Mouse (Mus musculus): ENCODE measurements around the gene Tepp. TPM values are rescaled to one million over a fixed set of nuclear protein-coding genes. Genes with fewer than 3 reads are reported as not detected.
A peak's percentile ranks its signal among the peaks of the same experiment; 100 is the strongest.

Gene Tepp
- polyA plus RNA-seq, 1 experiment: not detected

GRCm38 (mm10) chr8:95320224-95321139 is 10.1 kb downstream of the Tepp start:
- Histone ChIP-seq H3K4me1 (ENCODE audit: control insufficient read depth, insufficient read depth, insufficient read length, low read length) (no peaks in the 10 kb centered on the region), H3K27ac (replicated peaks; ENCODE audit: low read depth, low read length) (no peak overlapping the region), H3K4me3 (ENCODE audit: insufficient read depth, low read depth, low read length) (peak overlapping the region; percentile 35)

DNA sequence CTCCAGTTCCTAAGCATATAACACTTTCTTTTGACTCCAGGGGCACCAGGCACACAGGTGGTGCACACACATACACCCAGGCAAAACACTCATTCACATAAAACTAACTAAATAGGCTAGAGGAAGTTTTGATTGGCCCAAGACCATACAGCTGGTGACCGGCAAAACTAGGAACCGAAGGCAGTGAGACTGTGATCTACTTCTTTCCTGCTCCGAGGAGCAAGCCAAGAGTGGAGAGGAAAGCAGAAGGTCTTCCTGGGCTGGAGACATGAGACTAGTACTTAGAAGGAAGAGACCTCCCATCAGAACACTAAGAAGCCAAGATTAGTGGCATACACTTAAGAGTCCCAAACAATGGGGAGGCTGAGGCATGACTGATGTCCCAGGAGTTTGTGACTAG is 12.8 kb downstream of the Tepp start:
- Histone ChIP-seq H3K4me1 (ENCODE audit: control insufficient read depth, insufficient read depth, insufficient read length, low read length) (peaks cover 8% of the 10 kb centered on the region; the same call in 1 of the 2 replicates), H3K27ac (replicated peaks; ENCODE audit: low read depth, low read length) (no peak overlapping the region), H3K4me3 (ENCODE audit: insufficient read depth, low read depth, low read length) (no peak overlapping the region)

DNA sequence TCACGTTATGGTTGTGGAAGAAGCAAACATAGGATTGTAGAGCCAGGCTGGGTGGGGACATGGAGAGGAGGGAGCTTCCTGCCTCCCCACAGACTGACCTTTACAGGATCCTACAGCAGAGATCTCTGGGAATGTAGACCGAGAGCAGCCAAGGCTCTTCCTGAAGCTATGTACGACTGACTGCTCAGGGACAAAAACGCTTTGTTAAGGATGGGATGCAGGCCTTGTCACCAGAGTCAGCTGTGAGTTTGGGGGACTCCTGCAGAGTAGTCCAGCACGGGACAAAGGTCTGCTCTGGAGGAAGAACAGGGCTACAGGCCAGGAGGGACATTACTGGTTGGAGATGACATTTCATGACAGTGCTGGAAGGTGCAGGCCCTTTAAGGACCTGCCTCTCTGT is 14.3 kb downstream of the Tepp start:
- no peak overlapping the region for H3K4me3 ChIP-seq (ENCODE audit: insufficient read depth, low read depth, low read length)
- H3K27ac ChIP-seq (replicated peaks; ENCODE audit: low read depth, low read length): no peak overlapping the region
- H3K4me1 ChIP-seq (ENCODE audit: control insufficient read depth, insufficient read depth, insufficient read length, low read length): peaks cover 8% of the 10 kb centered on the region; the same call in 1 of the 2 replicates

- Histone ChIP-seq H3K4me3 (ENCODE audit: insufficient read depth, low read depth, low read length) (no peak overlapping the region), H3K27ac (replicated peaks; ENCODE audit: low read depth, low read length) (no peak overlapping the region), H3K4me1 (ENCODE audit: control insufficient read depth, insufficient read depth, insufficient read length, low read length) (peaks cover 8% of the 10 kb centered on the region)
Measured at GRCm38 (mm10) chr8:95326822-95327221, 16.5 kb downstream of the Tepp start.

DNA sequence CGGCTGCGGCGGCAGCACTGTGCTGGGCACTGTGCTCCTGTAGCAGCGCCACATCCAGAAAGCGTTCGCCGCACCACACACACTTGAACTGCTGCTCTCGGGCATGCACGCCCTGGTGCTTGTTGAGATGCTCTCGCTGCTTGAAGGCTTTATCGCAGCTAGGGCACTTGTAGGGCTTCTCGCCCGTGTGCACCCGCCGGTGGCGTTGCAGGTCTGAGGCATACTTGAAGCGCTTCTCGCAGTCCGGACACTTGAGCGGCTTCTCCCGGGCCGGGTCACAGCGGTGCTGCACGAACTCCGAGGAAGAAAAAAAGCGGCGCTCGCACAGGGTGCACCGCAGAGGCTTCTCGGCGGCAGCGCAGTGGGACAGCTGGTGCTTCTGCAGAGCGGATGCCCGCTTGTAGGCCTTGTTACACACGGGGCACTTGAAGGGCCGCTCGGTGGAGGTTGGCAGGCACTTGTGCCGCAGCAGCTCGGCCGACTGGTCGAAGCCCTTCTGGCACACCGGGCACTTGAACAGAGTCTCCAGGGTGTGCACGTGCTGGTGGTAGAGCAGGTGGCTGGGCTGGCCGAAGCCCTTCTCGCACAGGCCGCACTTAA is 17.6 kb downstream of the Tepp start:
- H3K4me1 ChIP-seq (ENCODE audit: control insufficient read depth, insufficient read depth, insufficient read length, low read length): peaks cover 8% of the 10 kb centered on the region
- no peak overlapping the region for H3K4me3 ChIP-seq (ENCODE audit: insufficient read depth, low read depth, low read length)
- H3K27ac ChIP-seq (replicated peaks; ENCODE audit: low read depth, low read length): no peak overlapping the region

DNA sequence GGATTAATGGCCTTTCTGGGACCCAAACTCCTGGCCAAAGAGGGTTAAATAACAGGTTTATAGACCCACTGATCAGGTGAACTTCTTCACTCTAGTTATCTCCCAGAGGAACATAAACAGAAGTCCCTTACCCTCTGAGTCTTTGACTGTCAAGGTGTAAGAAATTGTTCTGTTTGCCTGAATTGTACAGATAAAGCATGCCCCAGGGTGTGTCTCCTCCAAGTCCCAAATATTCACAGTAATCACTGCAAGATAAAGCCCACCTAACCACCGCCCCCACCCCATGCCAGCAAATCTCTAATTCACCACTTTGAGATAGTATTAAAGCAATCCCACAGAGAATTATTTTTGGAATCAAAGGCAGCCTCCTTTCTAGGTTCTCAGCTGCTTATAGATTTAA is 20.0 kb downstream of the Tepp start:
- Histone ChIP-seq H3K4me1 (ENCODE audit: control insufficient read depth, insufficient read depth, insufficient read length, low read length) (peaks cover 8% of the 10 kb centered on the region), H3K27ac (replicated peaks; ENCODE audit: low read depth, low read length) (no peak overlapping the region), H3K4me3 (ENCODE audit: insufficient read depth, low read depth, low read length) (peak overlapping the region; percentile 100; the same call in 1 of the 2 replicates)

GRCm38 (mm10) chr8:95331156-95331719 is 20.9 kb downstream of the Tepp start:
- peaks cover 4% of the 10 kb centered on the region for H3K4me1 ChIP-seq (ENCODE audit: control insufficient read depth, insufficient read depth, insufficient read length, low read length)
- peak overlapping the region; percentile 82 for H3K27ac ChIP-seq (replicated peaks; ENCODE audit: low read depth, low read length)
- peak overlapping the region; percentile 100 for H3K4me3 ChIP-seq (ENCODE audit: insufficient read depth, low read depth, low read length)

- Histone ChIP-seq H3K27ac (replicated peaks; ENCODE audit: low read depth, low read length) (peak within 1 kb of the TSS; percentile 86), H3K4me3 (ENCODE audit: insufficient read depth, low read depth, low read length) (peak within 1 kb of the TSS; percentile 100), H3K4me1 (ENCODE audit: control insufficient read depth, insufficient read depth, insufficient read length, low read length) (no peaks in the 10 kb centered on the region; the same call in 1 of the 2 replicates)
Measured at GRCm38 (mm10) chr8:95331720-95332436, 21.5 kb downstream of the Tepp start, which contains the start of the genes Zfp319 and Usb1. Gene Zfp319 (minus strand): TSS chr8:95331950. Gene Usb1 (plus strand): TSS chr8:95332284.

GRCm38 (mm10) chr8:95332437-95333199 is 22.3 kb downstream of the Tepp start:
- peak overlapping the region; percentile 65 for H3K27ac ChIP-seq (replicated peaks; ENCODE audit: low read depth, low read length)
- H3K4me3 ChIP-seq (ENCODE audit: insufficient read depth, low read depth, low read length): peak overlapping the region; percentile 100
- no peaks in the 10 kb centered on the region; the same call in 1 of the 2 replicates for H3K4me1 ChIP-seq (ENCODE audit: control insufficient read depth, insufficient read depth, insufficient read length, low read length)

DNA sequence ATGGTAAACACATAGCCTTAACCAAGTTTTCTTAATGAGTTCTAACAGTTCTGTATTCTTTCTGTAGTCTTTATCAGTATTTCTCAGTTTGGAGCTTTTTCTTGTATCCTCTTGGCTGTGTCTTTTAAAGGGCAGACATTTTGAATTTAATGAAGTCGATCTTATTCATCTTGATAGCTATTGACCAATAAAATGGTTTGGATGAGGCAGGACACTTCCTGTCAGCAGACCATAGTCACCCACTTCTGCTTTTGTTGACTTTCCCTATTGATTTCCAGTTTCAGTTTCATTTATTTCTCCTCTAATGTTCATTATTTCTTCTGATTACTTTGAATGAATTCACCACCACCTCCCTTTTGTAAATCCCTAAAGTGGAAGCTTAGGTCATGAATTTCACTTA is 25.3 kb downstream of the Tepp start:
- no peak overlapping the region for H3K4me3 ChIP-seq (ENCODE audit: insufficient read depth, low read depth, low read length)
- no peak overlapping the region for H3K27ac ChIP-seq (replicated peaks; ENCODE audit: low read depth, low read length)
- H3K4me1 ChIP-seq (ENCODE audit: control insufficient read depth, insufficient read depth, insufficient read length, low read length): no peaks in the 10 kb centered on the region

DNA sequence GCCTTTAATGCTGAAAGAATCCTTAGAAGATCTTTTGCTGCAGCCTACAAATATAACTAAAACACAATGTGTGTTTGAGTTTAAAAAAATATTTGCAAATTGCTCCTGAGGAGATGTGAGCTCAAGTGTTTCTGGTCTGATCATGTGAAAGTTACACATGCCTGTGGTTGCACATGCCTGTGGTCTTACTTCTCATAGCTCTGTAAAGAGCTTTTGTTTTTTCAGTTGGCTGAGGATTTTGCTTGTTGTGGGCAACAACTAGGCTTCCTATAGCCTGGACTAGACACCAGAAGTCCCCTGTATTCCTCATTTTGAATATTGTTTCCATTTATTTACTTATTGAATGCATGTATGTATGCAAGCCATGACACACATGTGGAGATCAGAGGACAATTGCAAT is 26.0 kb downstream of the Tepp start:
- Histone ChIP-seq H3K27ac (replicated peaks; ENCODE audit: low read depth, low read length) (no peak overlapping the region), H3K4me3 (ENCODE audit: insufficient read depth, low read depth, low read length) (no peak overlapping the region), H3K4me1 (ENCODE audit: control insufficient read depth, insufficient read depth, insufficient read length, low read length) (no peaks in the 10 kb centered on the region)

DNA sequence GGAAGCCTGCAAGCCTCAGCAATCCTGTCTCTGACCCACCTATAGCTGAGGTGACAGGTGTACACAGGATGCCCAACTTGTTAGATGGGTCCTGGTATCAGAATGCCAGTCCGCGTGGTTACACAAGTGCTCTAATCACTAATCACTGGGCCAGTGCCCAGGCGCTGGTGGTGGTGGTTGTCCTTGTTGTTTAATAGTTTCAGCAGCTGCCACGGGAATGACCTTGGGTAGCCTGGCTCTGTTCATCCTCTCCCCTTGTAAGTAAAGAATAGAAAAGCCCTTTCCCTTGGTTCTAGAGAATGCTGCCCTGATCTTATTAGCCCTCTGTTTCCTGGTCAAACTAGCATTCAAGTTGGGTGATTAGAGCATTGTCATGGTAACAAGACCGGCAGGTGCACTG is 31.4 kb downstream of the Tepp start:
- H3K27ac ChIP-seq (replicated peaks; ENCODE audit: low read depth, low read length): no peak overlapping the region
- H3K4me3 ChIP-seq (ENCODE audit: insufficient read depth, low read depth, low read length): no peak overlapping the region
- no peaks in the 10 kb centered on the region for H3K4me1 ChIP-seq (ENCODE audit: control insufficient read depth, insufficient read depth, insufficient read length, low read length)

- Histone ChIP-seq H3K4me3 (ENCODE audit: insufficient read depth, low read depth, low read length) (no peak overlapping the region), H3K27ac (replicated peaks; ENCODE audit: low read depth, low read length) (no peak overlapping the region), H3K4me1 (ENCODE audit: control insufficient read depth, insufficient read depth, insufficient read length, low read length) (peaks cover 8% of the 10 kb centered on the region)
Measured at GRCm38 (mm10) chr8:95344668-95345067, 34.3 kb downstream of the Tepp start.

Data from brown adipose tissue, adult 24 weeks (tissue).